ENCODE assay signal across 18 mouse cellular contexts in the genomic region with DNA sequence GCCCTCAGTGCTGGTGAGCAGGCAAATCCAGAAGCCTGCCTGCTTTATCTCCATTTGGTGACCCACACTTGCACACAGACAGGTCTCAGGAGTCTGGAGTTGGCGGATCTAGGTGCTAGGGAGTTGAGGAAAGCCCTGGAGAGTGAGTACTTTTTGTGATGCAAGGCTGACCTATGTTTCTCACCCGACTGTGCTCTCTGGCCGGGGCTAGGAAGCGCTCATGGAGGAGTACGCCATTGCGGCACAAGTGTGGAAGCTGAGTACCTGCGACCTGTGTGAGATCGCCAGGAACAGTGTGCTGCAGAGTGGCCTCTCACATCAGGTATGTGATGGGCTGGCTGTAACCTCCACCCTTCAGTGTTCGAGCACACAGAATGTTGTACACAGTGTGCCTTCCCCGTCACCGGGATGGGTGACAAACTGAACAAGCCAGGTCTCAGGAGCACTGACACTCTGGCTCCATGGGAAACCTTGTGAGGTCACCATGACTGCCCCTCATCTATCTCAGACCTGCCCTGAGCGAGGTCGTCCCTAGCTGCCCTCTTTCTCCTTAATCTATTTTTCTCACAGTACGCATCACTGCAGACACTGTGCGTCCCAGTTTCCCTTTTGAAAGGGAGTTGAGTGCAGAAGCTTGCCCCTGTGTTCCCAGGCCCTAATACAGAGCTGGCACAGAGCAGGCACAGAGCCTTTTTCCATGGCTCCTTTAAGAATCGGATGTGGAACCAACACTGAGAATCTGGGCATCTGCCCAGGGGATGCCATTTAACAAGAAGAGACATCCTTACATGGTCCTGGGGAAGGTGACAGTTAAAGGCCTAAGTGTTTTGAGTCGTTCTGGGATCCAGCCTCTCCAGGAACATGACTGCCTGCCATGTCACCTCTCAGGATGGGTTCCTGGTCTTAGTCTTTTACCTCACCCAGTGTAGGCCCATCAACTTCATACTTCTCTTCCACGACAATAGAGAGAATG. TPM values are rescaled to one million over a fixed set of nuclear protein-coding genes. Genes with fewer than 3 reads are reported as not detected.
DNase-seq lines count a peak whose midpoint lies in the region; ATAC-seq lines count a peak whose summit lies in the region.
"Had no signal": no experiment of that assay in that cellular context is flagged by ENCODE, and none has a peak within 500 bp of the region (broad histone marks: within the 10 kb centered on the region; RNA-seq: fewer than 3 reads in every experiment).

No protein-coding gene starts in this region.

- H3K27me3 ChIP-seq in heart, embryonic 10.5 days (ENCODE audit: insufficient read depth, poor library complexity, severe bottlenecking), result no peaks in the 10 kb centered on the region
- H3K27me3 ChIP-seq in kidney, embryonic 16.5 days (ENCODE audit: insufficient read depth, low read length), result no peaks in the 10 kb centered on the region
- H3K27me3 ChIP-seq: heart, embryonic 15.5 days had no signal

- no peak overlapping the region for H3K9ac ChIP-seq in kidney, embryonic 16.5 days (replicated peaks; ENCODE audit: low read length)
- H3K9ac ChIP-seq: forebrain, postnatal 0 days; heart, embryonic 15.5 days had no signal

- no peak overlapping the region for H3K4me2 ChIP-seq in kidney, embryonic 16.5 days (replicated peaks; ENCODE audit: low read depth, low read length)
- H3K4me2 ChIP-seq: heart, embryonic 15.5 days had no signal

- H3K4me1 ChIP-seq in heart, embryonic 10.5 days, result peaks cover 13% of the 10 kb centered on the region; the same call in 1 of the 2 replicates
- no peaks in the 10 kb centered on the region for H3K4me1 ChIP-seq in kidney, embryonic 16.5 days (ENCODE audit: insufficient read depth, low read length)
- H3K4me1 ChIP-seq: midbrain, embryonic 10.5 days had no signal

- DNase-seq in heart, adult 11 months, result peak; percentile 92
- DNase-seq in heart, embryonic 10.5 days (ENCODE audit: low spot score), result no peak
- DNase-seq in kidney, postnatal 14 days, result no peak
- DNase-seq in retina, postnatal 1 day, result peak; percentile 17
- no peak for DNase-seq in retina, embryonic 14.5 days (ENCODE audit: low spot score)
- no peak for DNase-seq in adrenal gland, adult 8-10 months
- DNase-seq: adrenal gland, postnatal 10 days; cerebellum, adult 8-10 months; right cerebral cortex, postnatal 25 days; thymus, postnatal 4 days had no signal

- no peak overlapping the region for H3K27ac ChIP-seq in heart, embryonic 10.5 days
- H3K27ac ChIP-seq in kidney, embryonic 16.5 days (ENCODE audit: low read length), result no peak overlapping the region
- H3K27ac ChIP-seq: heart, embryonic 15.5 days; kidney, postnatal 0 days; midbrain, embryonic 10.5 days had no signal

- H3K9me3 ChIP-seq in heart, embryonic 10.5 days, result no peaks in the 10 kb centered on the region
- H3K9me3 ChIP-seq in kidney, embryonic 16.5 days (ENCODE audit: low read length), result no peaks in the 10 kb centered on the region
- H3K9me3 ChIP-seq: heart, embryonic 15.5 days; midbrain, embryonic 10.5 days had no signal

- ATAC-seq in kidney, embryonic 16.5 days (ENCODE audit: low FRiP score, low TSS enrichment), result peak; percentile 51; the same call in 1 of the 2 replicates

- no peak overlapping the region for H3K4me3 ChIP-seq in heart, embryonic 10.5 days
- no peak overlapping the region for H3K4me3 ChIP-seq in kidney, embryonic 16.5 days (ENCODE audit: low read length)
- H3K4me3 ChIP-seq: erythroblast, embryonic 14.5 days; heart, embryonic 15.5 days; midbrain, embryonic 10.5 days had no signal

- 79% methylated on average over 18 of the region's 18 CpGs for WGBS in heart, embryonic 10.5 days
- WGBS in kidney, embryonic 16.5 days, result 81% methylated on average over 18 of the region's 18 CpGs

- H3K36me3 ChIP-seq in heart, embryonic 10.5 days, result peaks cover 12% of the 10 kb centered on the region
- peaks cover 6% of the 10 kb centered on the region; the same call in 1 of the 2 replicates for H3K36me3 ChIP-seq in kidney, embryonic 16.5 days (ENCODE audit: insufficient read depth, low read length)

RNA-seq across cellular contexts. Expression of gene Rnf141, which starts 34.4 kb away (rescaled TPM):
- polyA plus RNA-seq in heart, embryonic 10.5 days (2016; fragmentation: Nextera tagmentation; extraction: Ambion mirVana), result 29.3 and 31.6 TPM in 2 replicates
- polyA plus RNA-seq in kidney, embryonic 16.5 days (2015; fragmentation: Nextera tagmentation; extraction: Ambion mirVana), result 30.3 and 32.2 TPM in 2 replicates
- total RNA-seq in adrenal gland, adult 8-10 months (2022), result 10 to 100 TPM; 62.0 to 88.2 (median 80.4) TPM

RNA-seq across cellular contexts. Expression of gene Ampd3, which starts 41.9 kb away (rescaled TPM):
- polyA plus RNA-seq in heart, embryonic 10.5 days (2016; fragmentation: Nextera tagmentation; extraction: Ambion mirVana), result 4.9 and 5.7 TPM in 2 replicates
- 8.8 and 10.1 TPM in 2 replicates for polyA plus RNA-seq in kidney, embryonic 16.5 days (2015; fragmentation: Nextera tagmentation; extraction: Ambion mirVana)
- total RNA-seq in adrenal gland, adult 8-10 months (2022), result 10 to 100 TPM; 17.8 to 53.3 (median 39.2) TPM

RNA-seq across cellular contexts. Expression of gene Lyve1, which starts 53.2 kb away (rescaled TPM):
- polyA plus RNA-seq in heart, embryonic 10.5 days (2016; fragmentation: Nextera tagmentation; extraction: Ambion mirVana), result 1.6 and 3.6 TPM in 2 replicates
- polyA plus RNA-seq in kidney, embryonic 16.5 days (2015; fragmentation: Nextera tagmentation; extraction: Ambion mirVana), result 6.3 and 8.6 TPM in 2 replicates
- 10 to 100 TPM in 1 of 4 experiments, 1 to 10 TPM in 3; 1.9 to 12.4 (median 7.3) TPM for total RNA-seq in adrenal gland, adult 8-10 months (2022)
- total RNA-seq: ES-E14 had no signal
- polyA plus RNA-seq: C2C12 had no signal

Comparison
In these comparisons a context has a peak if more than half of its experiments do, and no peak if none do; other contexts are left out.
1. DNase-seq: peak in heart, adult 11 months (single experiment) and retina, postnatal 1 day (single experiment); none in heart, embryonic 10.5 days (single experiment), kidney, postnatal 14 days (single experiment), retina, embryonic 14.5 days (single experiment) and adrenal gland, adult 8-10 months (single experiment).